Mouse (Mus musculus): ENCODE results near the gene Ntrk1. TPM values are rescaled to one million over a fixed set of nuclear protein-coding genes. Genes with fewer than 3 reads are reported as not detected.
A peak's percentile ranks its signal among the peaks of the same experiment; 100 is the strongest.

Gene Ntrk1
- polyA plus RNA-seq, 1 experiment from 2014 or later, result 3.9 TPM

DNA sequence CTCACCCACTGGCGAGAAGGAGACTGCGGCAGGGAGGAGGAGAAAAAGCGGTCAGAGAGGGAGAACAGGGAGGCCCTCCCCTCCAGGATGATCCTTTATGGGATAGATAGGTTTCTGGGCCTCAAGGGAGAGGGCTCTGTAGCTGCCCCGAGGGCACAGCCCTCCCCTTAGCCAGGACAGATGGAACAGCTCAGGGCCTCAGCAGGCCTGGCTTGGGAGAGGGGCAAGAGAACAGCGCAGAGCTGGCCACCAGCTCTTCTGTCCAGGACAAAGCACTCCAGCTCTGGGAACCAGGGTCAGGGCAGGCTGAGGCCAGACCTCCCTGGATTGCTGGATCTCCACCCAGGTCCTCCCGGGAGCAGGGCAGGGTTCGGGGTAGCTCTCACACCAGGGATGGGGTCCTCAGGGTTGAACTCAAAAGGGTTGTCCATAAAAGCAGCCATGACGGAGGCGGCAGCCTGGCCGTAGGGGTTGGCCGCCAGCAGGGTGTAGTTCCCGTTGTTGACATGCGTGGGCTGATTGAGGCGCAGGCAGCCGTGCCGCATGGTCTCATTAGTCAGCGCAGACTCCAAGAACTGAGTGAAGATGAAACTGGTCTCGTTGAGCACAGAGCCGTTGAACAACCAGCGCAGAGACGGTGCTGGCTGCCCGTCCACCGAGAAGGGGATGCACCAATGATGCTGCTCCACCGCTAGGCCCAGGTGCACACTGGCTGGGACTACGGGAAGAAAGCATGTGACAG lies 11.5 kb downstream of the Ntrk1 start:
- no peaks in the 10 kb centered on the region for H3K36me3 ChIP-seq
- no peak overlapping the region for H3K9ac ChIP-seq (replicated peaks)
- WGBS, result 85% methylated on average over 25 of the region's 25 CpGs
- peaks cover 10% of the 10 kb centered on the region; the same call in 1 of the 2 replicates for H3K4me1 ChIP-seq
- H3K4me3 ChIP-seq, result no peak overlapping the region
- H3K9me3 ChIP-seq, result no peaks in the 10 kb centered on the region
- ATAC-seq (ENCODE audit: low FRiP score, low read depth), result no peak
- no peak overlapping the region for H3K27ac ChIP-seq (replicated peaks)
- peaks cover 21% of the 10 kb centered on the region for H3K27me3 ChIP-seq
- no peak overlapping the region for H3K4me2 ChIP-seq (replicated peaks)

DNA sequence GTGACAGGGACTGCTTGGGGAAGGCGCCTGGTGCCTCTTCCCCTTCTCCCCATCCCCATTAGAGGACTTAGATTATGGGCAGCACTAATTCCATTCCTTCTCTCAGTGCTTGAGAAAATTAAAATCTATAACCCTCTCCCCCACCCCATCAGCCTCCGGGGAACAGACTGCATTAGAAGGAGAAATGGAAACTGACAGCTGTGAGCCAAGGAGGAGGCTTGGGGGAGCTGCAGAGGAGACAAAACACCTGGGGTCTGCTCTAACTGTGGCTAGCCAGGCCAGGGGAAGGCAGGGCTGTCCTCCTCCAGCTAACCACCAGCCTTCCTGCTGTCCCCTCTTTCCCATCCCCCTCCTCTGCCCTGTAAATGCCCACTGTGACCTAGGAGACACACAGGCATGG lies 15.9 kb downstream of the Ntrk1 start:
- Histone ChIP-seq H3K36me3 (no peaks in the 10 kb centered on the region), H3K27me3 (peaks cover 44% of the 10 kb centered on the region), H3K4me3 (no peak overlapping the region), H3K4me2 (replicated peaks) (0 out of 2 replicates have a peak overlapping the region, but pooled peaks have one; percentile 11), H3K4me1 (peaks cover 22% of the 10 kb centered on the region; the same call in 1 of the 2 replicates), H3K27ac (replicated peaks) (0 out of 2 replicates have a peak overlapping the region, but pooled peaks have one; percentile 15), H3K9me3 (no peaks in the 10 kb centered on the region), H3K9ac (replicated peaks) (no peak overlapping the region)
- peak; percentile 48; the same call in 1 of the 2 replicates for ATAC-seq (ENCODE audit: low FRiP score, low read depth)
- 38% methylated on average over 2 of the region's 2 CpGs for WGBS

DNA sequence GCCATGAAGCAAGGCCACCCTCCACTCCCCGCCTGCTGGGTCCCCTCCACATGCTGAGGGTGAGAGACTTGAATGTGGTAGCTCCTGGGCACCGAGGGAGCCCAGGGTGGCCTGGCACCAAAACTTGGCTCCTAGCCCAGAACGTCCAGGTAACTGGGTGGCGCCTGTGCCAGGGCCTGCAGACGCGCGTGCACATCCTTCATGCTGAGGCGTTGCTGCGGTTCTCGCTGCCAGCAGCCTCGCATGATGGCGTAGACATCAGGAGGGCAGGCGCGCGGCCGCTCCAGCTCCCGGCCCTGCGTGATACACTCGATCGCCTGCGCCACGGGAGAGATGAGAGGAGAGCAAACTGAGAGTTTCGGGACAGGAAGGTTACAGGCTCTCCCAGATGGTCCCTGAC lies 16.7 kb downstream of the Ntrk1 start:
- ATAC-seq (ENCODE audit: low FRiP score, low read depth), result no peak
- H3K4me3 ChIP-seq, result no peak overlapping the region
- no peaks in the 10 kb centered on the region for H3K9me3 ChIP-seq
- no peaks in the 10 kb centered on the region for H3K36me3 ChIP-seq
- peaks cover 47% of the 10 kb centered on the region for H3K27me3 ChIP-seq
- H3K4me1 ChIP-seq, result peaks cover 22% of the 10 kb centered on the region; the same call in 1 of the 2 replicates
- H3K27ac ChIP-seq (replicated peaks), result no peak overlapping the region
- 56% methylated on average over 23 of the region's 23 CpGs for WGBS
- no peak overlapping the region for H3K4me2 ChIP-seq (replicated peaks)
- H3K9ac ChIP-seq (replicated peaks), result no peak overlapping the region

DNA sequence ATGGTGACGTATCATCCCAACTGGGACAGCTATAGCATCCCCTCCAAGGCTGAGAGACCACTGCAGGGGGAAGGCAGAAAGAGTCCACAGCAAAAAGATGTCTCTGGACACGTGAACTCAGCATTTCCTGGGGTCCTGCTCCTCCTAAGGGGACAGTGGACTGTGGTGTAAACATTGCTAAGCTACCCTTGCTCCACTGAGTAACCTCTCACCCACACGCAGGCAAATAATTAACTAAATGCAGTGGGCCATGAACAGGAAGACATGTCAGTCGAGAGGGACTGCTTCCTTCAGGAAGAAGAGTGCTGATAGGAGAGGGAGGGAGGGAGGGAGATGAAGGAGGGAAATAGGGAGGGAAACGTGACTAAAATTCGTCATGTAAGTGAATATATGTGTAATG lies 23.9 kb downstream of the Ntrk1 start:
- ATAC-seq (ENCODE audit: low FRiP score, low read depth), result no peak
- no peak overlapping the region for H3K4me2 ChIP-seq (replicated peaks)
- no peaks in the 10 kb centered on the region for H3K9me3 ChIP-seq
- H3K9ac ChIP-seq (replicated peaks), result no peak overlapping the region
- H3K4me1 ChIP-seq, result peaks cover 6% of the 10 kb centered on the region; the same call in 1 of the 2 replicates
- H3K36me3 ChIP-seq, result no peaks in the 10 kb centered on the region
- no peak overlapping the region for H3K27ac ChIP-seq (replicated peaks)
- H3K4me3 ChIP-seq, result no peak overlapping the region
- 49% methylated on average over 6 of the region's 6 CpGs for WGBS
- H3K27me3 ChIP-seq, result peaks cover 61% of the 10 kb centered on the region

DNA sequence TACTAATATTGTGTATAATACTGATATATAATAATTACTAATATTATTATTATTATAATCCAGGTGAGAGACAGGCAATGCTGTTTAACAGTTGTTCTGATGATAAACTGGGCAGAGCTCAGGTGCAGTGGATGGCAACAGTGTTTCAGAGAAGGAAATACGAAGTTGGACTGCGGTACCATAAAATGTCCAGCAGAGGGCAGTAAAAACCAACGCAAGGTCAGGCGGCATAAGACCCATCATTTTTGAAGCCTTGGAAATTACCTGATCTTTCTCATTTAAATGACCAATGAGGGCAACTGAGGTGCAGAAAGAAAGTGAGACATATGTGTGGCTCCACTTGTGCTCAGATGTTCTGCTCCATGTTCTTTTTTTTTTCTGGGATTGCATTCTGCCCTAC lies 24.7 kb downstream of the Ntrk1 start:
- H3K27ac ChIP-seq (replicated peaks), result no peak overlapping the region
- H3K4me2 ChIP-seq (replicated peaks), result no peak overlapping the region
- H3K9ac ChIP-seq (replicated peaks), result no peak overlapping the region
- no peak for ATAC-seq (ENCODE audit: low FRiP score, low read depth)
- WGBS, result under 1% methylated on average over 4 of the region's 4 CpGs
- no peaks in the 10 kb centered on the region for H3K36me3 ChIP-seq
- H3K27me3 ChIP-seq, result peaks cover 61% of the 10 kb centered on the region
- H3K4me3 ChIP-seq, result no peak overlapping the region
- H3K4me1 ChIP-seq, result peaks cover 6% of the 10 kb centered on the region; the same call in 1 of the 2 replicates
- no peaks in the 10 kb centered on the region for H3K9me3 ChIP-seq

DNA sequence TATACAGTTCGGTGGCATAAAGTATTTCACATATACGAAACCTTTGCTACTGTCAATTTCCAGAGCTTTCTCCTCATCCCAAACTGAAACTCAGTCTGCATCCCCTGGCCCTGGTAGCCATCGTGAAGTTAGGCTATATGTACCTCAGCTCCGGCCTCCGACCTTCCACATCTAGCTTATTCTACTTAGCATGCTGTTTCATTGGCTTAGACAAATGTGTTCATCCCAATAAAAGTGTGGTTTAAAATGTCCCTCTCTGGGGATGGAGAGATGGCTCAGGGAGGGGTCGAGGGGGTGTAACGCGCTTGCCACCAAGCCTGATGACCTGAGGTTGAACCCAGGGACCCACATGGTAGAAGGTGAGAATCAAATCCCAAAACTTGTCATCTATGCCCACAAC lies 25.5 kb downstream of the Ntrk1 start:
- Histone ChIP-seq H3K9ac (replicated peaks) (no peak overlapping the region), H3K27me3 (peaks cover 67% of the 10 kb centered on the region), H3K9me3 (no peaks in the 10 kb centered on the region), H3K4me3 (no peak overlapping the region), H3K4me2 (replicated peaks) (no peak overlapping the region), H3K36me3 (no peaks in the 10 kb centered on the region), H3K4me1 (peaks cover 7% of the 10 kb centered on the region; the same call in 1 of the 2 replicates), H3K27ac (replicated peaks) (no peak overlapping the region)
- WGBS, result 78% methylated on average over 8 of the region's 8 CpGs
- ATAC-seq (ENCODE audit: low FRiP score, low read depth), result no peak

DNA sequence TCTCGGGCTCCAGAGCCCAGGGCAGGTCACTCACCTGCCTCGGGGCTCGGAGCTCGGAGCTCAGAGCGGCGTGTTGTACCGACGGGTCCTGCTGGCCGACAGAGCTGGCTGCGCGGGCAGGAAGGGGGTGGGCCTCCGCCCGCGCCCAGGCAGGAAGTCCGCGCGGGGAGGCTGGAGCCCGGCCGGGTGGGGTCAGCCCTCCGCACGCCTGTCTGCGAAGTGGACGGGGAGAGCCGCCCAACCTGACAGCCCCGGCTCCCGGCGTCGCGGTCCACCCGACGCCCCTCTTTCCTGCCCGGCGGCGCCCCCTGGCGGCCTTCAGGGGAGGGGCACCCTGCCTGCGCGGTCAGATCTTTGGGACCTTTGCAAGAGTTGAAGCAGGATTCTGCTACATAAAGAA lies 26.1 kb downstream of the Ntrk1 start:
- peaks cover 74% of the 10 kb centered on the region for H3K27me3 ChIP-seq
- 3% methylated on average over 37 of the region's 37 CpGs for WGBS

DNA sequence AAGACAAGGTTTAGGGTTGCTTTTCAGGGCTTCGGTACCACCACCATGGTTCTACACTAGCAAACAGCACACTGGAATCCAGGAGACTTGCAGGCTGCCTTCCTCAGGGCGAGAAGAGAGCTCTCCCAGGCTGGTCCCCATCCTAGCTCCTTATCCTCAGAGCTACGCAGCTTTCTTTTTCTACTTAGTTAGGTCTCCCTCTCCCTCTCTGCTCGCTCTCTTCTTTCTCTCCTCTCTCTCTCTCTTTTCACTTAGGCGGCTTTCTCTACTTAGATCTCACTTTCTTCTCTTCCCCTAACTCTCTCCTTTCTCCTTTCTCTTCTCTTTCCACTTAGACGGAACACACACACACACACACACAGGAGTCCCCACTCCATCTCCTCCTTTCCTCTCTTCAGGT lies 26.5 kb downstream of the Ntrk1 start:
- Histone ChIP-seq H3K9me3 (no peaks in the 10 kb centered on the region), H3K4me3 (peak overlapping the region; percentile 36), H3K27ac (replicated peaks) (0 out of 2 replicates have a peak overlapping the region, but pooled peaks have one; percentile 30), H3K9ac (replicated peaks) (peak overlapping the region; percentile 46; the same call in 1 of the 2 replicates), H3K4me1 (peaks cover 16% of the 10 kb centered on the region), H3K27me3 (peaks cover 76% of the 10 kb centered on the region), H3K4me2 (replicated peaks) (peak overlapping the region; percentile 47), H3K36me3 (no peaks in the 10 kb centered on the region)
- no peak for ATAC-seq (ENCODE audit: low FRiP score, low read depth)
- 59% methylated on average over 6 of the region's 6 CpGs for WGBS

More for the DNA sequence above, 26.1 kb downstream of the Ntrk1 start:
- Histone ChIP-seq H3K4me3 (peak overlapping the region; percentile 36), H3K4me2 (replicated peaks) (peak overlapping the region; percentile 47), H3K9ac (replicated peaks) (peak overlapping the region; percentile 46; the same call in 1 of the 2 replicates), H3K36me3 (no peaks in the 10 kb centered on the region), H3K4me1 (peaks cover 12% of the 10 kb centered on the region), H3K9me3 (no peaks in the 10 kb centered on the region), H3K27ac (replicated peaks) (0 out of 2 replicates have a peak overlapping the region, but pooled peaks have one; percentile 30)
- ATAC-seq (ENCODE audit: low FRiP score, low read depth), result 0 out of 2 replicates have a peak, but pooled peaks have one; percentile 48

DNA sequence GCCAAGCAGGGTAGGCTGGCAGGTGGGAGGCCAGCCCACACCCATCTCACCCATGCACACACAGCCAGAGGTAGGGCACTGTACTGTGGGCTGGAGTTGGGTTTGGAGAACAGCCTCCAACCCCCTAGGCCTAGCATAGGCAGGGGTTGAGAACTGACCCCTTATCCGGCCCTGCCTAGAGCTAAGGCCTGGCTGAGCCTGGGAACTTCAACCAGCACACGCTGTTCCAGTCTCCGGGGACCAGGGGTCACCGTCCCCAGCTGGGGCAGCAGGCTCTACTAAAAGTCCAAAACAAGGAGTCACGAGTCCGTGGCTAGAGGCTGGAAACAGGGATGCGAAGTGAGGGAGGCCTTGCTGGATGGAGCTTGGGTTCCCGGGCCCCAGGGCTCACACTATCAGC lies 27.2 kb downstream of the Ntrk1 start:
- H3K4me2 ChIP-seq (replicated peaks), result no peak overlapping the region
- peaks cover 78% of the 10 kb centered on the region for H3K27me3 ChIP-seq
- H3K36me3 ChIP-seq, result no peaks in the 10 kb centered on the region
- H3K9me3 ChIP-seq, result no peaks in the 10 kb centered on the region
- H3K9ac ChIP-seq (replicated peaks), result no peak overlapping the region
- peaks cover 19% of the 10 kb centered on the region for H3K4me1 ChIP-seq
- ATAC-seq (ENCODE audit: low FRiP score, low read depth), result no peak
- H3K4me3 ChIP-seq, result 0 out of 2 replicates have a peak overlapping the region, but pooled peaks have one; percentile 3
- 57% methylated on average over 8 of the region's 8 CpGs for WGBS
- H3K27ac ChIP-seq (replicated peaks), result no peak overlapping the region

DNA sequence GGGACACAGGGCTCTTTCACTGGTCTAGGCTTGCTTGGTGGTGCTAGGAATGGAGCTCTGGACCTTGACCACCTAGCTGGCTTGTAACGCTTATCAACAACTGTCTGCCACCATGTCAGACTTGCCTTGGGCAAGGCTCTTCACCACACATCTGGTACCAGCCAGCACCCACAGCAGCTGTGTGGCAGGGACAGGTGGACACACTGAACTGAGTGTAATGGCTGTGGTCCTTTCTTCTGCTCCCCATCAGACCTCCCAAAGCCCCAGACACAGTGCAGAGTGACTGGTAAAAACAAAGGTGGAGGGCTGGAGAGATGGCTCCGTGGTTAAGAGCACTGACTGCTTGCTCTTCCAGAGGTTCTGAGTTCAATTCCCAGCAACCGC lies 28.7 kb downstream of the Ntrk1 start:
- Histone ChIP-seq H3K4me3 (no peak overlapping the region), H3K4me2 (replicated peaks) (no peak overlapping the region), H3K36me3 (no peaks in the 10 kb centered on the region), H3K4me1 (peaks cover 19% of the 10 kb centered on the region), H3K9ac (replicated peaks) (no peak overlapping the region), H3K9me3 (no peaks in the 10 kb centered on the region), H3K27ac (replicated peaks) (no peak overlapping the region), H3K27me3 (peaks cover 71% of the 10 kb centered on the region)
- 84% methylated on average over 3 of the region's 3 CpGs for WGBS
- ATAC-seq (ENCODE audit: low FRiP score, low read depth), result no peak

DNA sequence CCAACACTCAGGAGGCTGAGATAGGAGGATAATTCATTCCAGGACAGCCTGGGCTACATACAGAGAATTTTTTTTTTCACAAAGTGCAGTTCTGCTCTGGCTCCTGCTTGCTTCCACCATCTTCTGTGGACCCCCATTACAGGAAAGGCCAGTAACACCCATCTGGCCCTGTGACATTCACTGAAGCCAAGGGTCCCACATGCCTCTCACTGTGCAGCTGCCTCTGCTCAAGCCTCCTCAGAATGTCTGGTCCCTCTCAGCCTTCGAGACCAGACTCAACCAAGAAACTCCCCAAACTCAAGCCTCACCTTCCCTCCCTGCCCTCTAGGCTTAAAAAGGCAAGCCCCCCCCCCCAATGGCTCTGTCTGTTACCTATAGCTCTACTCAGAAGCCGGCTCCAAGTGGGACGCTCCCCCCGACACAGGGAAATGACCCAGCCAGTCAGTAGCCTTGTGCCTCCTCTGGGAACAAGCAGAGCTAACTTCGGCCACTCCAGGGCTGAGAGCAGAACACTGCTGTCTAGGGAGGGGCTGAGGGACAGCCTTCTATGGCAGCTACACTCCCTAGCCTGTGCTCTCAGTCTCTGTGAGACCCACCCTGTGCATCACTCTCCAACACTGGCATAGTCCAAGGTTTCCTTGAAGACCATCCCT lies 29.2 kb downstream of the Ntrk1 start:
- H3K27ac ChIP-seq (replicated peaks), result 0 out of 2 replicates have a peak overlapping the region, but pooled peaks have one; percentile 10
- H3K4me1 ChIP-seq, result peaks cover 19% of the 10 kb centered on the region
- 81% methylated on average over 5 of the region's 5 CpGs for whole genome bisulfite sequencing
- H3K36me3 ChIP-seq, result no peaks in the 10 kb centered on the region
- H3K4me3 ChIP-seq, result no peak overlapping the region
- no peaks in the 10 kb centered on the region for H3K9me3 ChIP-seq
- no peak for ATAC-seq (ENCODE audit: low FRiP score, low read depth)
- no peak overlapping the region for H3K9ac ChIP-seq (replicated peaks)
- peaks cover 74% of the 10 kb centered on the region for H3K27me3 ChIP-seq
- H3K4me2 ChIP-seq (replicated peaks), result no peak overlapping the region

DNA sequence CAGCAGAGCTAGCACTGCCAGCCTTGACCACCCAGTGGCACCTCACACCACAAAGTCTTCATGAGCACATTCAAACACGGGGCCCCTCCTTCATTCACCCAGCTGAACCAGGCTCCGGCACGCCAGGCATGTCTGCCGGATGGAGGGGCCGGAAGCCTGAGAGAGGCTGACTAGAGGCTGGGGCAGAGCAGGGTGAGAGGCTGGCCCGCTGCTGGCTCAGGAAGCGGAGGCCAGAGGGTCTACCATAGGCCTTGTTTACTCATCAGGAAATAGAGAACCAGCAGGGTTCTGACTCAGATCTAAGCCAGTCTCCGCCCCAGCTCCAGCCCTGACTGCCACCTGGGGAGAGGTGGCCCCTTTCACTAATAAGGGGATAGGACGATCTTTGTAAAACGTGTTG lies 29.9 kb downstream of the Ntrk1 start:
- H3K27me3 ChIP-seq, result peaks cover 74% of the 10 kb centered on the region
- H3K9me3 ChIP-seq, result no peaks in the 10 kb centered on the region
- no peak overlapping the region for H3K4me3 ChIP-seq
- no peak overlapping the region for H3K4me2 ChIP-seq (replicated peaks)
- H3K27ac ChIP-seq (replicated peaks), result 0 out of 2 replicates have a peak overlapping the region, but pooled peaks have one; percentile 39
- no peak overlapping the region for H3K9ac ChIP-seq (replicated peaks)
- H3K4me1 ChIP-seq, result peaks cover 19% of the 10 kb centered on the region
- 16% methylated on average over 10 of the region's 10 CpGs for WGBS
- ATAC-seq (ENCODE audit: low FRiP score, low read depth), result no peak
- no peaks in the 10 kb centered on the region for H3K36me3 ChIP-seq
